Mouse (Mus musculus) midbrain, embryonic 15.5 days (tissue): ENCODE measurements around the gene Ormdl2. TPM values are rescaled to one million over a fixed set of nuclear protein-coding genes. Genes with fewer than 3 reads are reported as not detected.

Source experiments
- ATAC-seq: fragments of 200-750 bp; cut with Nextera tagmentation; replicated peaks from 2 replicates; pipeline ENCODE4 v1.8.0; 2017; ENCODE audit warnings: moderate TSS enrichment
- H3K27ac ChIP-seq: fragments of 300-500 bp; sonication (generic); 2 replicates; pipeline ENCODE4 v1.5.1; 2015; ENCODE audit warnings: mild to moderate bottlenecking, inconsistent platforms
- H3K27me3 ChIP-seq: fragments of 300-500 bp; sonication (generic); replicated peaks from 2 replicates; pipeline ENCODE4 v1.6.1; 2015; ENCODE audit warnings: inconsistent platforms
- H3K36me3 ChIP-seq: fragments of 300-500 bp; sonication (generic); replicated peaks from 2 replicates; pipeline ENCODE4 v1.6.1; 2015; ENCODE audit warnings: inconsistent platforms
- H3K4me1 ChIP-seq: fragments of 300-500 bp; sonication (generic); 2 replicates; pipeline ENCODE4 v1.6.1; 2015; ENCODE audit warnings: inconsistent platforms
- H3K4me2 ChIP-seq: fragments of 300-500 bp; sonication (generic); 2 replicates; pipeline ENCODE4 v1.6.1; 2015; ENCODE audit warnings: inconsistent platforms, mild to moderate bottlenecking, moderate library complexity
- H3K4me3 ChIP-seq: fragments of 300-500 bp; sonication (generic); 2 replicates; pipeline ENCODE4 v1.5.1; 2015; ENCODE audit warnings: mild to moderate bottlenecking, inconsistent platforms
- H3K9ac ChIP-seq: fragments of 300-500 bp; sonication (generic); 2 replicates; pipeline ENCODE4 v1.6.1; 2015; ENCODE audit warnings: mild to moderate bottlenecking, inconsistent platforms
- H3K9me3 ChIP-seq: fragments of 300-500 bp; sonication (generic); 2 replicates; pipeline ENCODE4 v1.6.1; 2016; ENCODE audit warnings: inconsistent platforms
- WGBS: fragments of 180-500 bp; shearing (Covaris S2); methylation state at CpG from one replicate; pipeline ENCODE4 v1.1.7; 2015; ENCODE audit warnings: mixed read lengths; 5-methylcytosine and 5-hydroxymethylcytosine counted together
- polyA plus RNA-seq: library from polyadenylated mRNA; unstranded; fragments of >200 nt; fragmentation: Nextera tagmentation; extraction: Ambion mirVana; gene quantifications from 2 replicates; pipeline ENCODE4 v1.2.1, GENCODE M21; 2015

The Ormdl2 gene
- polyA plus RNA-seq, 1 experiment from 2014 or later, result 22.7 TPM

DNA sequence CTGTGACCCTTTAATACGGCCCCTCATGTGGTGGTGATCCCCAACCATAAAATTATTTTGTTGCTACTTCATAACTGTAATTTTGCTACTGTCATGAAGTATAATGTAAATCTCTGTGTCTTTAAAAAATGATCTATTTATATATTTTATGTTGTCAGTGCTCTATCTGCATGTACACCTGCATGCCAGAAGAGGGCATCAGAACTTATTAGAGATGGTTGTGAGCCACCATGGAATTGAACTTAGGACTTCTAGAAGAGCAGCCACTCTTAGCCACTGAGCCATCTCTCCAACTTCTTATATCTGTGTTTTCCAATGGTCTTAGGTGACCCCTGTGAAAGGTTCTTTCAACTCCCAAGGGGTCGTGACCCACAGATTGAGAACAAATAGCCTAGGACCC lies 48.5 kb downstream of the Ormdl2 start:
- no peak overlapping the region for H3K4me3 ChIP-seq
- H3K9me3 ChIP-seq, result no peaks in the 10 kb centered on the region
- no peak overlapping the region for H3K4me2 ChIP-seq
- no peaks in the 10 kb centered on the region for H3K36me3 ChIP-seq
- no peak overlapping the region for H3K27ac ChIP-seq
- H3K4me1 ChIP-seq, result no peaks in the 10 kb centered on the region
- 81% methylated on average over 2 of the region's 2 CpGs for WGBS
- H3K27me3 ChIP-seq, result no peaks in the 10 kb centered on the region
- no peak overlapping the region for H3K9ac ChIP-seq
- no peak for ATAC-seq

Other genes starting within 250 kb of the Ormdl2 start
- 0.42 and 0.56 TPM in 2 replicates for gene Erbb3, start 232.0 kb downstream of the Ormdl2 start, polyA plus RNA-seq
- 322 and 332 TPM in 2 replicates for gene Rps26, start 194.9 kb downstream of the Ormdl2 start, polyA plus RNA-seq
- 23.0 and 23.1 TPM in 2 replicates for gene Ikzf4, start 175.7 kb downstream of the Ormdl2 start, polyA plus RNA-seq
- 14.3 and 16.7 TPM in 2 replicates for gene Suox, start 147.6 kb downstream of the Ormdl2 start, polyA plus RNA-seq
- 122 and 123 TPM in 2 replicates for gene Rab5b, start 125.4 kb downstream of the Ormdl2 start, polyA plus RNA-seq
- 0.54 and 0.88 TPM in 2 replicates for gene Pmel, start 117.5 kb downstream of the Ormdl2 start, polyA plus RNA-seq
- 15.1 and 18.6 TPM in 2 replicates for gene Cdk2, start 116.6 kb downstream of the Ormdl2 start, polyA plus RNA-seq
- 7.6 and 7.8 TPM in 2 replicates for gene Dgka, start 76.8 kb downstream of the Ormdl2 start, polyA plus RNA-seq
- 45.8 and 47.6 TPM in 2 replicates for gene Pym1, start 73.8 kb downstream of the Ormdl2 start, polyA plus RNA-seq
- gene Mmp19, start 30.7 kb downstream of the Ormdl2 start, polyA plus RNA-seq, result 0.58 and 0.79 TPM in 2 replicates
- 59.4 and 60.8 TPM in 2 replicates for gene Dnajc14, start 17.6 kb downstream of the Ormdl2 start, polyA plus RNA-seq
- 16.0 and 17.6 TPM in 2 replicates for gene Tmem198b, start 17.3 kb downstream of the Ormdl2 start, polyA plus RNA-seq
- 145 and 155 TPM in 2 replicates for gene Sarnp, start 4.3 kb downstream of the Ormdl2 start, polyA plus RNA-seq
- 10.3 and 10.9 TPM in 2 replicates for gene Gdf11, start 70.1 kb upstream of the Ormdl2 start, polyA plus RNA-seq
- gene Cd63, start 79.3 kb upstream of the Ormdl2 start, polyA plus RNA-seq, result 154 and 184 TPM in 2 replicates
- 12.9 and 15.4 TPM in 2 replicates for gene Rdh5, start 101.2 kb upstream of the Ormdl2 start, polyA plus RNA-seq
- 259 and 262 TPM in 2 replicates for gene Bloc1s1, start 102.4 kb upstream of the Ormdl2 start, polyA plus RNA-seq
- 5.1 and 5.5 TPM in 2 replicates for gene Itga7, start 112.2 kb upstream of the Ormdl2 start, polyA plus RNA-seq
- gene Mettl7b, start 139.3 kb upstream of the Ormdl2 start, polyA plus RNA-seq, result not detected in 2 replicates
- not detected in 2 replicates for gene Olfr9, start 167.8 kb upstream of the Ormdl2 start, polyA plus RNA-seq
- not detected in 2 replicates for gene Olfr763, start 189.1 kb upstream of the Ormdl2 start, polyA plus RNA-seq
- gene Olfr764-ps1, start 218.3 kb upstream of the Ormdl2 start, polyA plus RNA-seq, result not detected in 2 replicates
- gene Olfr765, start 228.4 kb upstream of the Ormdl2 start, polyA plus RNA-seq, result not detected in 2 replicates
- gene Olfr766-ps1, start 247.3 kb upstream of the Ormdl2 start, polyA plus RNA-seq, result not detected in 2 replicates